Mouse (Mus musculus) layer of hippocampus, adult 11-12 months (tissue): ENCODE measurements around the gene 6430550D23Rik.
"Not testable (repeated sequence)": the region's sequence is repeated elsewhere in the genome, so short reads cannot be mapped to it uniquely, and the experiment has no call there.

Source experiments
- DNase-seq: peaks from one replicate; pipeline ENCODE4 v3.0.0; 2022; ENCODE audit warnings: low spot score

6430550D23Rik gene

DNA sequence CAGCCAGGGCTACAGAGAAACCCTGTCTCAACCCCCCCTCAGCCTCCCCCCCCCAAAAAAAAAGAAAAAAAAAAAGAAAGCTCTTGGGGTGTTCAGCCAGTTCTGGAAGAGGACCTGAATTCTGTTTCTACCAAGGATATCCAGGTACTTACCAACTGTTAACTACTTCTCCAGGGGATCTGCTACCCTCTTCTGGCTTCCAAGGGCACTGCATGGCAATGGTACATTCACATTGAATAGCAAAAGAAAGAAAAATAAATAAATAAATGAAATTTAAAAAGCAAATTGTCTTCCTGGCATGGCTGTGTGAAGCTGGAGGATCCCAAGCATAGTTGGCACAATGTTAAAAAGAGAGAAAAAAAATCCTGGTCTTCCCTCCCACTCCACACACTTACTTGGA lies 55.8 kb downstream of the 6430550D23Rik start:
- peak; percentile 76 for DNase-seq

DNA sequence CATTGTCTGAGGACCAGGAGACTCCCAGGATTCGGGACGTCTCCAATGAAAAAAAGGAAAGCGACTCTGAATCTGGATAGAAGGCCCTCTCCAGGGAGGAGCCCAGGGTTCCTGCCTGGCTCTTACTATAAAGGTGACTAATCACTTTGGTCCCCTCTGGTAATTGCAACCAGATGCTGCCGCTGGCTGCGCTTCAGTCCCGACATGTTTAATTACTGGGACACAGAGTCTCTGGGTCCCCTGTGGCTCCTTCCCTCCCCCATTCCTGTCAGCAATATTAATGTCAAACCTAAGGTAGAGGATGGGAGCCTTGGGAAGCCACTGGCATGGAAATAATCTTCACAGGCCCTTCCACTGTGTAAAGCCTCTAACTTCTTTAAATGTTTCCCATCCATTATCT lies 58.4 kb downstream of the 6430550D23Rik start:
- DNase-seq: no peak

DNA sequence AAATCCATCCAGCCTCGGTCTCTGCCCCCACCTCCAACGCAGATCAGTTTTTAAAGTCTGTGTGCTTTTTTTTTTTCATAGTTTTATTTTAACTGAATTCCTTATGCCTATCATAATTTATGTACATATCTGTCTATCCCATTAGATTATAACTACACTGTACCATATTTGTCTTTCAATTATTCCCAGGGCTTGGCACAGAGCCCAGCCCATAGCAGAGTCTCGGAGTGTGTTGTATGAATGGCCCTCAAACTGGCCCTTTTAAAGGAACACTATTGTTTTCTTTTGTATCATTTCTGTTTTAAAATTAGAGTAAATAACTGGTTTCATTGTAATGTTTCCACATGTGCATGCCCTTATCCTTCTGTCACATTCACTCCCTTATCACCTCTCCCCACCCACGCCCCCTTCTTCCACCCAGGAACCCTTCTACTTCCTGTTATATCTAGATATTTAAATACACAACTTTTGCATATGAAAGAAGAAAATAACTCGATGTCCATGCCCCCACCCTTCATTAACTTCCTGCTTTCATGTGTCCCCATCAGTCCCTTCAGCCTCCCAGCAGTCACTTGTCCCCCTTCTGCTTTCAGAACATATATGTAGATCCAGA lies 60.3 kb downstream of the 6430550D23Rik start:
- no peak for DNase-seq

DNA sequence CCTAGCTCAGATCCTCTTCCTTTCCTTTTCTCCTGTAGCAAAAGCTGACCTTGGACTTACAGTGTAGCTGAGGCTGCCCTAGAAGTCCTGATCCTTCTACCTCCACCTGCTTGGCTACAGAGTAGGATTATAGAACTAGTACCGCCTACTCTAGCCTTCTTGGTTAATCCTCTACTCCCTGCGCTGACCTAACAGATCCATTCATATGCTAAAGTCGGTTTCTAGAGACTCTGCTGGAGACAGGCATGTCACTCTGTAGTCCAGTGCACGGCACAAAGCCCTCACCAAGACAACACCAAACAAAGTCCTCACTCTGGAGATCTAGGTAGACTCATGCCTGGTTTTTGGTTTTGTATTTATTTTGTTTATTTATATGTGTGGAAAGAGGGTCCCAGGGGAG lies 61.3 kb downstream of the 6430550D23Rik start:
- DNase-seq: no peak

DNA sequence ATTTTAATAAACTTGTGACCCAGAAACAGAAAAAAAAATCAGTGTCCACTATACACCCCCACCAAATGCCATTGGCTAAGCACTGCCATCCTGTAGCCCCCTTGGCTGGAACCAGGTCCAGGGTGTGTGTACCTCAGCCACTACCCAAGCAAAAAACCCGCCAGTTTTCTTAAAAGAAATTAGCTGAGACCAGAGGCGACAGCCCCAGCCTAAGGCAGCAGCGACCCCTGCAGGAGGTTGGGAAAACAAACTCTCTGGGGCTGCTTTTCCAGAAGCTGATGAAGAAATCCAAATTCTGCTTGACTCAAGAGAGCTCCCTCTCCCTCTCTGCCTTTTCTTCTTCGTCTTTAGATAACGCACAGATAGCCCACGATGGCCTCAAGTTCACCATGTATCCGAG lies 61.7 kb downstream of the 6430550D23Rik start:
- DNase-seq: peak; percentile 58

DNA sequence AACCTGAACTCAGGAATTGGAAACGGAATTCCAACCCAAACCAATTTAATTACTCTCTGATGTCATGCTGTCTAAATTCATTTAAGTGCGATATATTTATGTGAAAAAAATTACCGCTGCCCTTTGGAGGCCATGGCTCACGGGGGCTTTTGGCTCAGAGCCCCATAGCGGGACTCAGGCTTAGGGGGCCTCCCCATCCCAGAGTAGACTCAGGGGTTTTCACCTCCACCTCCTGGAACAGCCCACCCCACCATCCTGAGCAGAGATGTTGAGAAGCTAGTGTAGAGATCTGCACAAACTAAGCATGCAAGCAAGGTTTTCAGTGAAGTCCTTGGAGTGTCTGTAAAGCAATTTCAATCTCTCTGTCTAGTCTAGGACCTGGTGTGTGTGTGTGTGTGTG lies 62.2 kb downstream of the 6430550D23Rik start:
- DNase-seq: no peak

DNA sequence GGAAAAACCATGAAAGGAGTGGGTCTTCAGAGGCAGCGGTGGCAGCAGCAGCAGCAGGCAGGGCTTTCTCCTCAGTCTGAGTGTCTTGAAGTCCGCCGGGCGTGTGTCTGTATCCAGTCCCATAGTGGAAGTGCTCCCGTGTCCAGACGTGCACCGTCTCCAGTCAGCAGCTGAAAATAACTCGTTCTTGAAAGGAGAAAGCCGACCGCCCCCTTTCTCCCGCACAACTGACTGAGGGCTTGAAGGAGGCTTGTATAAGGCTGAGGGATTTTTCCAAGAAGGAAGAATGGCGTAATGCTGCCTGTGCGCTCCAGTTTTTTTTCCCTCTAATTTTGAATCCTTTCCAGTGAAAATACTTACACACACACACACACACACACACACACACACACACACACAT lies 62.7 kb downstream of the 6430550D23Rik start, which contains the start of gene Gdf5:
Gene Gdf5, minus strand, starts transcription at position 244 of the 400 bp plus-strand sequence.
- DNase-seq: no peak

DNA sequence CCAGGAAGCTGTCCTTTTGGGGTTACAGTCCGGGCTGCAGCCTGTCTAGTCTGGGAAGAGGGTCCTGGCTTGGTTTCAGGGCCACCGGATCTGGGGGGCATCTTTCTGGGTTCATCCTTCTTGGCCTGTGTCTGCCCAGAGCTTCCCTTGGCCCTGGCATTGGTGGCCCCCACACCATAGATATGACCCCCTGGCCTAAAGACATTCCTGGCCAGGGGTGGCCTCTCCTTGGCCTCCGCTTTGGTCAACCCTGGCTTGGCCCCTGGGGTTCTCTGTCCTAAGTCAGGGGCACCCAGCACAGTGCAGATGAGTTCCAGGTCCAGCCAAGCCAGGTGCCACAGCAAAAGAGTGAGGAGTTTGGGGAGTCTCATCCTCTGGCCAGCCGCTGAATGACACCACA lies 63.1 kb downstream of the 6430550D23Rik start:
- no peak for DNase-seq

DNA sequence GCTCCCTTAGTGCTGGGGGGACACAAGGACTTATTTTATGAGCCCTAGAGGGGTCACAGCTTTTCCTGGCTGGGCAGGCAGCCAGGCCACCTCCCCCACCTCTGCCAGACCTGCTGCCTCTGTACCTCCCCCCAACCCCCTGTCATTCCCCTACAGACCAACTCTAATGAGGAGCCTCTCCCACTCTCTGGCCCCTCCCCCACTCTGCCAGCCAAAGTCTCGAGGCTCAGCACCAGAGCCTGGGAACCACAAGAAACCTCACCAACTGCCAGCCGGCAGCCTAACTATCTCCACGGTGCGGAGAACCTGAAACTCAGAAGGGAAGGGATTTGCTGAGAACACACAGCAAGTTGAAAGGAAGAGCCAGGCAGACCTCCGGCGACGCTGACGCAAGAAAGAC lies 64.3 kb downstream of the 6430550D23Rik start:
- DNase-seq: no peak

DNA sequence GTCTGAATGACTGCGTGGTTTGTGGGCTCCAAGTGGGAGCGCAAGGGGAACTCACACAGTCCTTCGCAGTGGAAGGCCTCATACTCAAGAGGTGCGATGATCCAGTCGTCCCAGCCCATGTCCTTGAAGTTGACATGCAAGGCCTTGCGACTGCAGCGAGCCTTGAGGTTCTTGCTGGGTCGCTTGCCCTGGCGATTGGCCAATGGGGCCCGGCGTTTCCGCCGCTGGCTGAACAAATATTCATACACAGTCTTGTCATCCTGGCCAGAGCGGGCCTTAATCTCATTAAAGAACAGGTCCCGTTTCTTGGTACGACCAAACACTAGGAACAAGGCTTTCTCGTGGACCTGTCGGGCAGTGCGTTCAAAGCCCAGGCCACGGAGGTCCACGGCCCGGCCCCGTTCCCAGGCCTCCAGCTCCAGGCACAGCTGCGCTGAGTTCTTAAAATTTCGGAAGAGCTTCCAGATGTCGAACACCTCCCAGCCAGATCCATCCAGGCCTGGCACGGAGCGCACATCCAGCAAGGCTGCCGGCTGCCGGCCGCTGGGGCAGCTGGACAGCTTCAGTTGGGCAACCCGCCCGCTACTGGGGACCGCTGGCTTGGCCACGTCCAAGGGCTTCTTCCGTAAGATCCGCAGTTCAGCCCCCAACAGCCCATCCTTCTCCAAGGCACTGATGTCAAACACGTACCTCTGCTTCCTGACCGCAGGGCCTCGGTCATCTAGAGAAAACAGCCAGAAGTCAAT lies 65.9 kb downstream of the 6430550D23Rik start:
- DNase-seq: no peak

DNA sequence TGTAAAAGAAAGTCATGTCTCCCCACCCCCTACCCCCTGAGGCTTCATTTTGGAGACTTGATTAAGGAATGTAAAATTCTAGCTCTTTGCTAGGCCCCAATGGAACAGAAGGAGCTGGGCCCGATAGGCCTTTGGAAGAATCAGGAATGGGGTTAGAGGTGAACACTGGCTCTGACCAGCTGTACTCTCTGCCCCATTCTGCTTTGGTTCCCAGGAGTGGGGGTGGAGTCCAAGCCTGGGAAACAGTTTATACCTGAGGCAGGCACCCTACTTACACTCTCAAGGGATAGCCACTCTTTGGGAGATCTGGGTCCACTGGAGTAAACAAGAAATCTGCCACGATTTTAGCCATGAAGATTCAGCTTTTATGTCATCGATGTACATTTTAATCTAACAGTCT lies 67.1 kb downstream of the 6430550D23Rik start, which contains the start of gene Gm15557:
Gene Gm15557, plus strand, starts transcription at position 48 of the 400 bp plus-strand sequence.
- no peak for DNase-seq

DNA sequence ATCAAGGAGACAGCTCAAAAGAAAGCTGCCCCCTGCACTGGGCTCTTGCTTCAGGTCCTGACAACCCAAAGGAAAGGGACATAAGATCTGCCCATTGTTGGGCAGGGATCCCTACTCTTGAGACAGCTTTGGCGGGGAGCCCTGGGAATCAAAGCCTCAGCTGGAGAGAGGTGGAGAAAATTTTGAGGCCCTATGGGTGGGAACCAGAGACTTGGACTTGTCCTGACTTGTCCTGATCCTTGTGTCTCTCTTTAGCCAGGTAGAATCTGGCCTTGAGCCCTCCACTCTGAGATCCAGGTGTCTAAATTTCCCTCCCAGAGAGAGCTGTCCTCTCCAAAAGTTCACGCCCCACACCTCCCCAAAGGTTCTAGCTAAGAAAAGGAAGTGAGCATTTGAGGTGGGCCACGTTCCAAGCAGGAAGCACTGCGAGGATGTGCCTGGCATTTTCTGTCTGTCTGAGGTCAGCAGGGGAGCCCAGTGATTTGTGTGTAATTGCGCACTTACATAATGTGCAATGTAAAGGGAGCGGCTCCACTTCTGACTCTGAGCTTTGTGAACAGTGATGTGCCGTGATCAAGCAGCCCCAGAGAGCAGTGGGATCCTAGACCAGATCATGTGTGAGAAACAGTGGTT lies 67.8 kb downstream of the 6430550D23Rik start:
- DNase-seq: no peak

DNA sequence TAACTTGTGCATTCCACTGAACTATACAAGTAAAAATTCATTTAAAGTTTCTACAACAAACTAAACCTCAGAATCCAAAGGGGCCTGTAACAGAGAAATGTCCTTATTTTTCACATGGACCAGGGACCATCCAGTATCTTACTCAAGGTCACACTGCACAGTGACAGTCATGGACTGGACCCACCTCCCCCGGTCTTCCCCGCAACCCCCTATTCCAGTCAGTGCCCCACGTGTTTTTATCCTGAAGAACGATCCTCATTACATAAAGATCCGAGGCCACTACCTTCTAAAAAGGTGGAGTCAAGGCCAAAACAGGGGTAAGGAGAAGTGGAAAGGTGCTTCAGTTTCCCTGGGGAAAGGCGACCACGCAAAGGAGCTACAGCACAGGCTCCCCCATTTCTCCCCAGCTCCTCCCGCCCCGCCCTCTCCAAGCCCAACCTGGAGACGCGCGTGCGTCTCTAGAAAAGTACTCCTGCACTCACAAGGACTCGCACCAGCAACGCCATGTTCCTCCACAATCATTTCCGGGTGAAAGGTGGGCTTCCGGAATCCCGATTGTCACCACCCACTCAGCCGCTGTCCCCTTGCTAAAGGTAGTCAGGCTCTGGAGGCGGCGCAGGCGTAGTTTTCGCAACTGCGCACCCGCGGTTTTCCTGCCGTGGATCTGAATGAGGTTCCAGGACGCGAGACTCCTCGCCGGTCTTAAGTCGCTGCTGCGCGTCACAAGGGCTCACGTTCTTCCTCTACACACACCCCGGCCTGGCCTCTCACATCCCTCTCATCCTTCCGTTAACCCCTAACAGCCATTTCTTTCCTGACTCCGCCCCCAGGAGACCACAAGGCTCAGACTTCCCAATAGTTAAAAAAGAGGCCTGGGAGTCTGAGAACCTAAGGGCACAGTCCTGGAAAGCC lies 78.0 kb downstream of the 6430550D23Rik start, which contains the start of gene Uqcc1:
Gene Uqcc1, minus strand, starts transcription at position 780 of the 912 bp plus-strand sequence.
- peak; percentile 95 for DNase-seq

DNA sequence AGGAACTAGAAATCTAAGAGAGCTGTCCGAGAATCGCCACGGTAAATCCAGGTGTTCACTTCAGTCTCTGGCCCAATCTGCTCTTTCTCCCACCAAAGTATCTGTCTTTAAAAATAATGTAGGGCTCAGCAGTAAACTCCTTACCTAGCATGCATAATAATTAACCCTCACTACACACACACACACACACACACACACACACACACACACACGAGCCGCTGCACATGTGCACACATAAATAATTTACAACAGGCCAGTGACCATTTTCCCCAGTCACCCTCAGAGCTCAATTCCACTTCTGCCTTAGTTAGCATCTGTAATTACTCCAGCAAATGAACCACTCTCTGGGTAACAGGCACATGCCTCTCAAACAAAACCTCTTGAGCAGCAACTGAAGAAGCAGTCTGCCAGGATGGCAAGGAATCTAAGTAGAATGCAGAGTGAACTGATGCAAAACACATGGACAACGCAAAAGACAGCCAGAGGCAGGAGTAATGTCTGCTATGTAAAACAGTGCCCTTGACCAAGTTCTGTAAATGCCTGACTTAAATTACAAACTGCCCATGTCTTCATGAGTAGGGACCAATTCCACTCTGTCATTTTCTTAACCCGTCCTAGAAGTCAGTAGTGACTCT lies 78.9 kb downstream of the 6430550D23Rik start:
- DNase-seq: no peak

DNA sequence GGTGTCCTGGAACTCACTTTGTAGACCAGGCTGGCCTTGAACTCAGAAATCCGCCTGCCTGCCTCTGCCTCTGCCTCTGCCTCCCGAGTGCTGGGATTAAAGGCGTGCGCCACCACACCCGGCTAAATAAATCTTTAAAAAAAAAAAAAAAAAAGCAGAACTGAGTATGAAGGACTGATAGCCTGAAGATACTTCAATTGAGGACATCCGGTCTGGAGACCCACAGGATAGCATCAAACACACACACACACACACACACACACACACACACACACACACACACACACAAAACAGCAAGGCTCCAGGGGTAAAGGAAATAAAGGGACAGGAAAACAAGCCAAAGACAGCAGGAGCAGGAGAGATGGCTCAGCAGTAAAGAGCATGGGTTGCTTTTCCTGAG lies 82.6 kb downstream of the 6430550D23Rik start:
- not testable (repeated sequence) for DNase-seq
